Mouse (Mus musculus): ENCODE measurements at regions not wholly inside any gene's neighbourhood (a gene's known extent, or its start where the extent isn't known, plus 50 kb on each side); places are given as distances from the start of the nearest gene placed in this dataset.
A peak's percentile ranks its signal among the peaks of the same experiment; 100 is the strongest.

GRCm38 (mm10) chr16:5374818-5375605 is 119.2 kb upstream of the Eef2kmt start:
- peak; percentile 81 for ATAC-seq

GRCm38 (mm10) chr16:5371175-5371893 is 115.6 kb upstream of the Eef2kmt start:
- peak; percentile 13 for ATAC-seq

GRCm38 (mm10) chr16:5370496-5370895 is 114.7 kb upstream of the Eef2kmt start:
- peak; percentile 46 for ATAC-seq

- ATAC-seq, result peak; percentile 71
These were observed 113.2 kb upstream of the Eef2kmt start for GRCm38 (mm10) chr16:5368897-5369558.

GRCm38 (mm10) chr16:5368357-5368756 is 112.6 kb upstream of the Eef2kmt start:
- no peak for ATAC-seq

- no peak for ATAC-seq
These were observed 111.9 kb upstream of the Eef2kmt start for GRCm38 (mm10) chr16:5367581-5368119.

GRCm38 (mm10) chr16:5366021-5366420 is 110.2 kb upstream of the Eef2kmt start:
- peak; percentile 31 for ATAC-seq

GRCm38 (mm10) chr16:5363007-5363570 is 107.3 kb upstream of the Eef2kmt start:
- ATAC-seq, result peak; percentile 56

GRCm38 (mm10) chr16:5359193-5359592 is 103.4 kb upstream of the Eef2kmt start:
- no peak for ATAC-seq

- no peak for ATAC-seq
These were observed 98.1 kb upstream of the Eef2kmt start for GRCm38 (mm10) chr16:5353881-5354280.

- peak; percentile 83 for ATAC-seq
These were observed 96.2 kb upstream of the Eef2kmt start for GRCm38 (mm10) chr16:5351890-5352571.

- no peak for ATAC-seq
These were observed 91.4 kb upstream of the Eef2kmt start for GRCm38 (mm10) chr16:5347151-5347550.

- ATAC-seq, result no peak
These were observed 86.5 kb upstream of the Eef2kmt start for GRCm38 (mm10) chr16:5342326-5342725.

GRCm38 (mm10) chr16:5316271-5316670 is 60.5 kb upstream of the Eef2kmt start:
- no peak for ATAC-seq

- ATAC-seq, result no peak
These were observed 57.5 kb upstream of the Eef2kmt start for GRCm38 (mm10) chr16:5313261-5313660.

- no peak for ATAC-seq
These were observed 55.7 kb upstream of the Eef2kmt start for GRCm38 (mm10) chr16:5311456-5311855.

GRCm38 (mm10) chr16:5310736-5311135 is 55.0 kb upstream of the Eef2kmt start:
- no peak for ATAC-seq

GRCm38 (mm10) chr16:5307761-5308160 is 52.0 kb upstream of the Eef2kmt start:
- ATAC-seq, result no peak

GRCm38 (mm10) chr16:5307249-5307605 is 51.4 kb upstream of the Eef2kmt start:
- ATAC-seq, result peak; percentile 32

GRCm38 (mm10) chr16:5306588-5307248 is 50.9 kb upstream of the Eef2kmt start:
- peak; percentile 86 for ATAC-seq
